Mouse (Mus musculus) spleen, postnatal 4 days (tissue): ENCODE measurements around the gene Sec31a.

ENCODE experiments used
- DNase-seq, 2 experiments: peaks; one replicate each; pipeline ENCODE4 v3.0.0; 2022; ENCODE audit warnings: low spot score in 2 of 2

Sec31a gene

GRCm38 (mm10) chr5:100350907-100351456 is 65.1 kb downstream of the Sec31a start:
- no peak for DNase-seq

DNA sequence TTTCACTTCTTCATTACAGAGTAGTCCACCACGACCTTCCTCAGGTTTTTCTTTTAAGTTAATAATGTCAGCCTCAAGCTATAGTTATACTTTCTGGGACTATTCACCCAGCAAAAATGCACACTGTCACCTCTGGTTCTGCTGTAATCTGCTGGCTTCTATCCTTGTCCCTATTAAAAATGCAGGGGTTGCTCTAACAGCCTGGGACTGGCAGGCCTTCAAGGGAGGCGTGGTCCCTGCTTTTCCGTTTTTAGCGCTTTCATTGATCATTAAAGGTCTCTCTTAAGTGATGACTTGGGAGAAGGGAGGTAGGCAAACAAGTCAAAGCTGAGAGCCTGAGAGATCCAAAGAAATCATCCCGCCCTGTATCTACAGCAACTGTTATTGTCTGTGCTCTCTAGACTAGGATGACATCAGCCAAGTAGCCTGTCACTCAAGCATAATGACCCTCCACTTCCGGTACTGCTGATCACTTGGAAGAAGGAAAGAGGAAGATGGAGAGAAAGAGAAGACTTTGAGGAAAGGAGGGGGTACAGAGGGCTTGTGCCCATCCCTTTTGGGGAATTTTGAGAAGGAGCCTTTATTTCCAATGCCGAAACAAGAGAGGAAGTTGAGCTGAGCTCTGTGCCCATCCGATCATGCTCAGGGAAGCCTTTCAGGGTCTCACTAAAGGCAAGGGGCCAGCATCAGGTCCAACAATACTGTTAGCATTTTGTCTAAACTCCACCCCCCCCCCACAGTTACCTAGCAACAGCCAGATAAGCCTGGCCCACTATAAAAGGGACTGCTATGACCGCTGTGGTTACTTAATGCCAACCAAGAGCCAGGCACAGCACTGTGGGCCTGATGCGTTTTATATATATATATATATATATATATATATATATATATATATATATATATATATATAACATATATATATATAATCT is 66.5 kb downstream of the Sec31a start:
- no peak for DNase-seq

DNA sequence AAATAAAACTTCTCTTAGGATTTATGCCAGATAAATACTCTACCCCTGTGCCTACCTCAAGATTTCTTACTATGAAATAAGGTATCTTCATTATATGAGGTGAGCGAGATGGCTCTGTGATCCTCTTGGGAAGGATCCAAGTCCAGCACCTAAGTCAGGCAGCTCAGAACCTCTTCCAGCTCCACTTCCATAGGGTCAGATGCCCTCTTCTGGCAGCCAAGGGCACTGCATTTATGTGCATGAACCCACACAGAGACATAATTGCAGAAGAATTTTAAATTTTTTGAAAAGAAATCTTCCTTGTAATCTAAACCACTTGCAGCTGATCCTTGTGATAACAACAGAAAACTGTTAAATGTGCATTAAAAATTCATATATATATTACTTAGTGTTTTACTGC is 70.9 kb downstream of the Sec31a start:
- DNase-seq, result no peak

GRCm38 (mm10) chr5:100343087-100343486 is 72.9 kb downstream of the Sec31a start:
- no peak for DNase-seq

GRCm38 (mm10) chr5:100342422-100342821 is 73.6 kb downstream of the Sec31a start:
- DNase-seq, result no peak

- no peak for DNase-seq
Measured at GRCm38 (mm10) chr5:100341042-100341441, 75.0 kb downstream of the Sec31a start.

DNA sequence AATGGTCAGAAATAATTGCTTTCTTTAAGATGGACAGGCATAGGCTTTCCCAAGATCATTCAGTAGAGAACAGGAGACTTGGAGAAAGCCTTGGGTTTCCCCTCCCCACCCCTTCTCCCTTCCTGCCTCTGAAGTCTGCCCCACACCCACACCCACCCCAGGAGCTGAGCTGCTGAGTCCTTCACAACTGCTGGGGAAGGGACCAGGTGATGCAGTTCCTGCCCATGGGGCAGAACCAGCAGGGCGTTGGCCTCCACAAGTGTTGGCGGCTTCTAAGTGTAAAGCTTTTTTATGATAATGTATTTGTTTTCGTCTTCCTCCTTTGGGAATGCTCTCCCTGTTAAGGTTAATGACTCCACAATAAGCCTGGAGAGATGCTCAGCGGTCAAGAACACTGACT is 78.2 kb downstream of the Sec31a start:
- no peak for DNase-seq

GRCm38 (mm10) chr5:100336876-100337275 is 79.2 kb downstream of the Sec31a start:
- no peak for DNase-seq

DNA sequence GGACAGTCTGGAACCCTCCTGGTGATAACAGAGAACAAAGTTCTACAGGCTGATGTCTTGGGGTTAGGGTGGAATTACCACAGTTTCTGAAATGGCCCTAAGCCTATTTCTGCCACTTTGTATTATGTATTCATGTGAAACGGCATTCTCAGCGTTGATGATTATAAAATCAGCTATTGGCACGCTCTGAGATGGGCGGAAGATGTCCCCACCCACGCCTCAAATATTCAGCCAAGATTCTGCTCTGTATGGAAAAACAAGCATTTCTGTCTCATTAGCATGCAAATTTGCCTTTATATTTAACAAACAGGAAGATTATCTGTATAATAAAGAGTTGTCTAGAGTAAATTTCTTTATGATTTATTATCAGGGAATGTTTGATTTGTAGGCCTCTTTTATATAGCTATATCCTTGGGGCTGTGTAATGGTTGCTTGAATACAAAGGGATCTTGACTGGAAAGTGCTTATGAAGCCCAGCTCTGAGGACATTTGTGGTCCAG is 80.4 kb downstream of the Sec31a start:
- no peak for DNase-seq

GRCm38 (mm10) chr5:100334686-100335085 is 81.3 kb downstream of the Sec31a start:
- no peak for DNase-seq

DNA sequence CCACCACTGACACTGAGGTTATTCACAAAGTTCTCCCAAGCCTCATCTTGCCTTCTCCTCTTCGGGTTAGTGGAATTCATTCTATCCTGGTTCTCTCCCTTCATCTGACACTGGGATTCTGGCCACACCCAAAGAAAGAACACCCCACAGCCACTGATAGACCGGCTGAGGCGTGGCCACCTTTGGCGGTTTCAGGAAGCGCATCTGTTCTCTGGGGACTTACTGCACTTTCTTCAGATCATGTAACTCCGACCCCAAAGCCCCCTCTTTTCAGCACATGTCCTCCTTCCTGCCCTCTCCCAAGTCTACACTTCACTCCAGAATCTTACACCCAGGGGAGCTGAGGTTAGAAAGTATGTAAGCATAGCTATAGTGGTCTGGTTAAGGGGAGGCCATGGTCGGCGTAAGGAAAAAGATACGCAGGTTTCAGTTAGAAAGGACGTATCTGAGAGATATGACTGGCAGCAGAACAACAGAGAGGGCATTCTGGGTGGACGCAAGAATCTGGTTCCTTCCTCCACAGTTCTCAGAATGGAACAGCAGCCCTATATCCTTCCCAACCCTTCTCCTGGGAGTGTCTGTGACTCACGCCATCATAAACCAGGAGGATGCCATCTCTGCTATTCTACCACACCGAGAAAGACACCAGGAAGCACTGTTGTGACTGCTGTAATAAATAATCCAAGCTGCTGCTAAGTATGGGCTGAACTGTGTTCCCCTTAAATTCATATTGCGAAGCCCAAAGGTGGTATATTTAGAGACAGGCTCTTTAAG is 82.2 kb downstream of the Sec31a start:
- DNase-seq, result no peak

DNA sequence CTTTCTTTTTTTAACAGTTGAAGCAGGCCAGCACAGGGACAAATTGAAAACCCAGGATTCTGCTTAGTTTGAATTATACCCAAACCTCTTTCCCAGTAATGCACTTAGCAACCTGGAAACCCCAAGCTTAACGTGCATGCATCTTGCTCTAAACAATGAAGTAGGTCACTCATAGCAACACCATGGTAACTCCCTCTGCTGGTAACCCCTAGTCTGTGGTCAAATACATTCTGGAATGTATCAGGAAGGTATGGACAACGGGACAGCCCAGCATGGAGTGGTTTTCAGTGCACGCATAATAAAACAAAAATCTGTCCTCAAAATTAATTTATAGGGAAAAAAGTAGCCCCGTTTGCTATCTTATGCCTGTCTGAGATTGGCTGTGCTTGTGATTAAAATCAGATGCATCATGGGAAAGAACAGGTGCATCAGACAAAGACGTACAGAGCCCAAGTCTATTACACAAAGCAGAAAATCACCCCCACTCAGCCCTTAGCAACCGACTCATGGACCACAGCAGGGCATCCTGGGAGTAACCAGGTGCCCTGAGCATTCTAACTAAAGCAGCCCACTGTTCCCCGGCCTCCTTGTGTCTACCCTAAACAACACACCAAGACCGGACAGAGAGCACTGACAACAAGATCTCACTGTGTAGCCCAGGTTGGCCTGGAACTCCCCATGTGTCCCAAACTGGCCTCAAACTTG is 83.6 kb downstream of the Sec31a start:
- no peak for DNase-seq

GRCm38 (mm10) chr5:100331636-100332035 is 84.4 kb downstream of the Sec31a start:
- no peak for DNase-seq

- DNase-seq, result peak; percentile 70 to 89
Measured at GRCm38 (mm10) chr5:100322081-100322480, 94.0 kb downstream of the Sec31a start.

DNA sequence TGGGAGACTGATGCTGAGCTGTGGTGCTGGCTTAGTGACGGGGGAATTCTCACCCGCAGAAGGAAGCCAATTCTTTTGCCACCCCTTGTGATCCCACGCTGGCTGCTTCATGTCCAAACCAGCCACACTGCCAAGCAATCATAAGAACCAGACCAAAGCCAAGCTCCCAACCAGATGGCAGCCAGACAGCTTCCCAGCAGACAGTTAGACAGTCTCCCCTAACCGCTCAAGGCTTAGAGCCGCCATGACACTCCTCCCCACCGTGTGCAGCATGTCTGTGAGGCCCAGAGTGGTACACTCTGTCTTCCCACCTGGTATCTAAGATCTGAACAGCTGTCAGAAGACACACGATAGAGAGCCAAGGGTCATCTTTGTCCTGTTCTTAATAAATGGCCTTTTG is 98.2 kb downstream of the Sec31a start:
- no peak for DNase-seq

DNA sequence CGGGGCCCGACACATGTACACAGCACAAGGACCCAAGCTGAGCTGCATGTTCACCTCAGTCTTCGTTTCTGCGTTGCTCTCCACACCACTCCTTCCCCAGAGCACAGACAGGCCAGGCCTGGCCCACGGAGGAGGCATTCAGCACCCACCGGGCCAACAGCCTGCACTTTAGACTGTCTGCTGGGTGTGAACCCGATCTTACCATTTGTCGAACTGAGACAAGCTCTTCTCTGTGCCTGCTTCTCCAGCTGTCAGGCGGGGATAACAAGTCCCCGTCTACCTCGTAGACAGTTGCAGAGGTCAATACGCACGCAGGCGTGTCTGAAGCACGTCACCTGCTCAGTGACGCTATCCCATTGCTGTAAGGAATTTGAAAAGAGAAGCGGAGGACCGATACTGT is 99.0 kb downstream of the Sec31a start:
- DNase-seq, result no peak

GRCm38 (mm10) chr5:100315646-100316045 is 100.4 kb downstream of the Sec31a start:
- no peak for DNase-seq

DNA sequence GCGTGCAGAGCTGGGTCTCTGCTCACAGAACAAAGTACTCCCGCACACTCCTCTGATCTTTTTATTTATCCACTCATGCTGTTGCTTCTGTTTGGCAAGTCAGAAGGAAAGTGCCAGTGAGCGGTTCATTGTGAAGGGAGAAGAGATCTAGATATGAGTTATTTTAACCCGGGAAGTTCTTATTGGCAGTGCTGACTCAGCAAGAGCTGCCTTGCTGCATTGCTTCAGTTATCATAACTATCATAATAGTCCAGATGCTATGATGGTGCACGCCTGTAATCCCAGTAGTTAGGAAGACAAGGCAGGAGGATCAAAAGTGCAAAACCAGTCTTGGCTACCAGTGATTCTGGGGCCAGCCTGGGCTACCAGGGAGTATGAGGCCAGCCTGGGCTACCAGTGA is 103.6 kb downstream of the Sec31a start:
- no peak for DNase-seq
